Mouse (Mus musculus): ENCODE results near the gene Hoxb4. TPM values are rescaled to one million over a fixed set of nuclear protein-coding genes. Genes with fewer than 3 reads are reported as not detected.

Hoxb4 gene
- polyA plus RNA-seq, 1 experiment from 2014 or later, result 0.56 TPM

GRCm38 (mm10) chr11:96311097-96311496 is 7.0 kb upstream of the Hoxb4 start:
- Histone ChIP-seq H3K9me3 (no peaks in the 10 kb centered on the region), H3K36me3 (no peaks in the 10 kb centered on the region), H3K4me1 (replicated peaks) (peaks cover 3% of the 10 kb centered on the region; the same call in 1 of the 2 replicates), H3K27ac (no peak overlapping the region), H3K4me3 (replicated peaks) (peak overlapping the region; percentile 23), H3K27me3 (peaks cover 100% of the 10 kb centered on the region), H3K4me2 (peak overlapping the region; percentile 42), H3K9ac (replicated peaks) (no peak overlapping the region)
- WGBS, result 6% methylated on average over 6 of the region's 6 CpGs
- no peak for ATAC-seq (ENCODE audit: insufficient number of reproducible peaks, insufficient read depth, low FRiP score, low TSS enrichment, low read depth)

GRCm38 (mm10) chr11:96311520-96312417 is 6.3 kb upstream of the Hoxb4 start:
- no peak overlapping the region; the same call in 1 of the 2 replicates for H3K9ac ChIP-seq (replicated peaks)
- H3K9me3 ChIP-seq, result no peaks in the 10 kb centered on the region
- 0 out of 2 replicates have a peak, but pooled peaks have one; percentile 66 for ATAC-seq (ENCODE audit: insufficient number of reproducible peaks, insufficient read depth, low FRiP score, low TSS enrichment, low read depth)
- under 1% methylated on average over 31 of the region's 31 CpGs for WGBS
- H3K27me3 ChIP-seq, result peaks cover 100% of the 10 kb centered on the region
- no peak overlapping the region for H3K27ac ChIP-seq
- peaks cover 3% of the 10 kb centered on the region; the same call in 1 of the 2 replicates for H3K4me1 ChIP-seq (replicated peaks)
- peak overlapping the region; percentile 23 for H3K4me3 ChIP-seq (replicated peaks)
- peak overlapping the region; percentile 42 for H3K4me2 ChIP-seq
- H3K36me3 ChIP-seq, result no peaks in the 10 kb centered on the region

- Histone ChIP-seq H3K9ac (replicated peaks) (no peak overlapping the region), H3K27ac (no peak overlapping the region), H3K4me3 (replicated peaks) (no peak overlapping the region), H3K9me3 (no peaks in the 10 kb centered on the region), H3K36me3 (no peaks in the 10 kb centered on the region), H3K4me2 (no peak overlapping the region), H3K27me3 (peaks cover 98% of the 10 kb centered on the region), H3K4me1 (replicated peaks) (0 out of 2 replicates have a peak, but pooled peaks cover 3% of the 10 kb centered on the region)
- 30% methylated on average over 2 of the region's 2 CpGs for WGBS
- no peak for ATAC-seq (ENCODE audit: insufficient number of reproducible peaks, insufficient read depth, low FRiP score, low TSS enrichment, low read depth)
Observed at GRCm38 (mm10) chr11:96313134-96313533, 4.9 kb upstream of the Hoxb4 start.

GRCm38 (mm10) chr11:96313806-96314428 is 4.2 kb upstream of the Hoxb4 start:
- no peaks in the 10 kb centered on the region for H3K36me3 ChIP-seq
- peaks cover 98% of the 10 kb centered on the region for H3K27me3 ChIP-seq
- 8% methylated on average over 12 of the region's 12 CpGs for WGBS
- no peak for ATAC-seq (ENCODE audit: insufficient number of reproducible peaks, insufficient read depth, low FRiP score, low TSS enrichment, low read depth)
- H3K4me1 ChIP-seq (replicated peaks), result peaks cover 7% of the 10 kb centered on the region
- H3K9ac ChIP-seq (replicated peaks), result no peak overlapping the region
- no peaks in the 10 kb centered on the region for H3K9me3 ChIP-seq
- H3K27ac ChIP-seq, result no peak overlapping the region
- H3K4me3 ChIP-seq (replicated peaks), result no peak overlapping the region
- H3K4me2 ChIP-seq, result peak overlapping the region; percentile 23; the same call in 1 of the 2 replicates

- Histone ChIP-seq H3K4me1 (replicated peaks) (peaks cover 16% of the 10 kb centered on the region), H3K27ac (no peak overlapping the region), H3K27me3 (peaks cover 98% of the 10 kb centered on the region), H3K4me2 (peak overlapping the region; percentile 23), H3K36me3 (no peaks in the 10 kb centered on the region), H3K9me3 (no peaks in the 10 kb centered on the region), H3K9ac (replicated peaks) (no peak overlapping the region), H3K4me3 (replicated peaks) (no peak overlapping the region)
- ATAC-seq (ENCODE audit: insufficient number of reproducible peaks, insufficient read depth, low FRiP score, low TSS enrichment, low read depth), result no peak
- under 1% methylated on average over 34 of the region's 34 CpGs for WGBS
Observed at GRCm38 (mm10) chr11:96314671-96315343, 3.3 kb upstream of the Hoxb4 start.

- no peak overlapping the region for H3K27ac ChIP-seq
- 7% methylated on average over 5 of the region's 5 CpGs for WGBS
Observed at GRCm38 (mm10) chr11:96315344-96315681, 2.8 kb upstream of the Hoxb4 start.

GRCm38 (mm10) chr11:96316696-96317607 is 1.1 kb upstream of the Hoxb4 start:
- no peak overlapping the region for H3K4me3 ChIP-seq (replicated peaks)

More at GRCm38 (mm10) chr11:96315344-96315681, 2.8 kb upstream of the Hoxb4 start:
- no peaks in the 10 kb centered on the region for H3K9me3 ChIP-seq
- peaks cover 98% of the 10 kb centered on the region for H3K27me3 ChIP-seq
- no peaks in the 10 kb centered on the region for H3K36me3 ChIP-seq
- no peak for ATAC-seq (ENCODE audit: insufficient number of reproducible peaks, insufficient read depth, low FRiP score, low TSS enrichment, low read depth)
- peaks cover 21% of the 10 kb centered on the region for H3K4me1 ChIP-seq (replicated peaks)
- no peak overlapping the region for H3K4me3 ChIP-seq (replicated peaks)
- peak overlapping the region; percentile 23 for H3K4me2 ChIP-seq
- H3K9ac ChIP-seq (replicated peaks), result no peak overlapping the region

GRCm38 (mm10) chr11:96318368-96319070 is 452 bp downstream of the Hoxb4 start:
- no peak; the same call in 1 of the 2 replicates for ATAC-seq (ENCODE audit: insufficient number of reproducible peaks, insufficient read depth, low FRiP score, low TSS enrichment, low read depth)
- H3K9ac ChIP-seq (replicated peaks), result peak overlapping the region; percentile 48; the same call in 1 of the 2 replicates
- peak overlapping the region; percentile 42 for H3K4me3 ChIP-seq (replicated peaks)
- under 1% methylated on average over 43 of the region's 45 CpGs for WGBS
- peak overlapping the region; percentile 70; the same call in 1 of the 2 replicates for H3K27ac ChIP-seq
- H3K36me3 ChIP-seq, result no peaks in the 10 kb centered on the region
- peaks cover 97% of the 10 kb centered on the region for H3K27me3 ChIP-seq
- H3K9me3 ChIP-seq, result no peaks in the 10 kb centered on the region
- peaks cover 19% of the 10 kb centered on the region for H3K4me1 ChIP-seq (replicated peaks)
- peak overlapping the region; percentile 65 for H3K4me2 ChIP-seq

More at GRCm38 (mm10) chr11:96316696-96317607, 1.1 kb upstream of the Hoxb4 start:
- Histone ChIP-seq H3K27ac (no peak overlapping the region), H3K9ac (replicated peaks) (no peak overlapping the region), H3K9me3 (no peaks in the 10 kb centered on the region), H3K4me1 (replicated peaks) (peaks cover 21% of the 10 kb centered on the region), H3K27me3 (peaks cover 97% of the 10 kb centered on the region), H3K4me2 (no peak overlapping the region), H3K36me3 (no peaks in the 10 kb centered on the region)
- no peak for ATAC-seq (ENCODE audit: insufficient number of reproducible peaks, insufficient read depth, low FRiP score, low TSS enrichment, low read depth)
- 5% methylated on average over 18 of the region's 18 CpGs for WGBS

GRCm38 (mm10) chr11:96319071-96319902 is 1.2 kb downstream of the Hoxb4 start:
- WGBS, result under 1% methylated on average over 32 of the region's 34 CpGs
- Histone ChIP-seq H3K27ac (peak overlapping the region; percentile 70; the same call in 1 of the 2 replicates), H3K27me3 (peaks cover 97% of the 10 kb centered on the region), H3K9me3 (no peaks in the 10 kb centered on the region), H3K4me3 (replicated peaks) (peak overlapping the region; percentile 42), H3K4me2 (peak overlapping the region; percentile 65), H3K9ac (replicated peaks) (peak overlapping the region; percentile 48; the same call in 1 of the 2 replicates), H3K4me1 (replicated peaks) (peaks cover 19% of the 10 kb centered on the region), H3K36me3 (no peaks in the 10 kb centered on the region)
- no peak; the same call in 1 of the 2 replicates for ATAC-seq (ENCODE audit: insufficient number of reproducible peaks, insufficient read depth, low FRiP score, low TSS enrichment, low read depth)

All from limb, embryonic 12.5 days (tissue).